Mouse (Mus musculus): ENCODE data around the gene Oxld1.

- TF ChIP-seq CTCF (conservative IDR thresholded peaks at IDR 0.05 in 1 of 2, IDR thresholded peaks at IDR 0.05 in 1 of 2; ENCODE audit: low read depth in 2 of 2, low read length in 2 of 2) (no peak), POLR2A (IDR thresholded peaks at IDR 0.05; ENCODE audit: low read depth, low read length) (no peak), USF1 (IDR thresholded peaks at IDR 0.05; ENCODE audit: low read depth, low read length) (no peak), JUN (IDR thresholded peaks at IDR 0.05; ENCODE audit: insufficient read depth, low read depth, low read length) (no peak), TCF12 (IDR thresholded peaks at IDR 0.05; ENCODE audit: low read depth, low read length) (no peak), RCOR1 (conservative IDR thresholded peaks at IDR 0.05; ENCODE audit: low read depth, low read length) (no peak)
Measured at GRCm38 (mm10) chr11:120464365-120464764, 6.5 kb upstream of the Oxld1 start.

All from CH12.LX (cell line).